Mouse (Mus musculus): Measurements from ENCODE around the gene Gm13276.
"Not testable (repeated sequence)": the region's sequence is repeated elsewhere in the genome, so short reads cannot be mapped to it uniquely, and the experiment has no call there.

Gene Gm13276

DNA sequence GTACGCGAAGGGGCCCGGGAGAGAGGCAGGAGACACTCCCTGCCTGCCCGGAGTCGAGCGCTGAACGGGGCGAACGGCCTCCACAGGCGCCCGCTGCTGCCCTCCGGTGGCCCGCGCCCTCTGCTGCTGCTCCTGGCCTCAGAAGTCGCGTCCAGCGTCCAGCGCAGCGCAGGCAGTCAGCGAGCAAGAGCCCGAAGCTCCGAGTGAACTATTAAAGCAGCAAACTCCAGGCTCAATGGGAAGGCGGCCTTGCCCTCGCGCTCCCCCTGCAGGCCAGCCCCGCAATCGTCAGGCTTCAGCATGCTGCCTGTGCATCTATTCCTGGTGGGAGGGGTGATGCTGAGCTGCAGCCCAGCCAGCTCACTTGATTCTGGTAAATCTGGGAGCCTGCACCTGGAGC is at the start of gene Gm13276:
Gene Gm13276, plus strand, starts transcription at position 301 of the 400 bp plus-strand sequence.
- DNase-seq (ENCODE audit: extremely low read depth, insufficient read length, low spot score), result not testable (repeated sequence)

DNA sequence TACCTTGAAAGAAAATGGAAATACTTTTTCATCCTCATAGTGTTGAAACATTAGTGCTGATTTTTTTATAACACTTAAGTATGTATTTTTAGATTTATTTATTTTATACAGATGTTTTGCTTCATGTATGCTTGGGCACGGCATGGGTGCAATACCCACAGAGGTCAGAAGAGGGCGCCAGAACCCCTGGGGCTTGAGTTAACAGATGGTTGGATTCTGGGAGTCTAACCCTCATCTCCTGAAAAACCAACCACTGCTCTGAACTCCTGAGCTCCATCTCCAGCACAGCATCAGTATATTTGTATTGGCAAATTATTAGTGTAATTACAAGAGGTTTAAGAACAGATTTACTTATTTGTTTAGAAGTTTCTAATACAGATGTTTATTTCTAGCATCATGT is 47.0 kb upstream of the Gm13276 start:
- DNase-seq (ENCODE audit: extremely low read depth, insufficient read length, low spot score), result peak; percentile 51

DNA sequence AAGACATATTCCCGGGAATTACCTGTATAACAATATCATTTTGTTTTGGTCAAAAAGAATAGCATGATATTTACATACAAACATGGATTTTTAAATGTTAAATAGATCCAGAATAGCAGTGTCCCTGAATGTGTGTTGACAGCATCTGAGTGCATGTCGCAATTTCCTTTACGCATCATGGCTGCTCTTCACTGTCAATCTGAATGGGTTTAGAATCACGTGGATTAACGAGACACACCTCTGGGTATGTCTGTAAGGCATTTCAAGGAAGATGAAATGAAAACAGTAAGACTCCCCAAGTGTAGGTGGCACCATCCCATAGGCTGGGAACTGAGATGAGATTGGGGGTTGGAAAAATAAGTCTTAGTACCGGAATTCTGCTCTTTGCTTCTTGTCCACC is 46.5 kb upstream of the Gm13276 start:
- no peak for DNase-seq (ENCODE audit: extremely low read depth, insufficient read length, low spot score)

GRCm38 (mm10) chr4:88741426-88741825 is 44.1 kb upstream of the Gm13276 start:
- DNase-seq (ENCODE audit: extremely low read depth, insufficient read length, low spot score), result no peak

- no peak for DNase-seq (ENCODE audit: extremely low read depth, insufficient read length, low spot score)
Measured at GRCm38 (mm10) chr4:88742771-88743371, 42.6 kb upstream of the Gm13276 start.

- no peak for DNase-seq (ENCODE audit: extremely low read depth, insufficient read length, low spot score)
Measured at GRCm38 (mm10) chr4:88744207-88744606, 41.3 kb upstream of the Gm13276 start.

GRCm38 (mm10) chr4:88749926-88750325 is 35.6 kb upstream of the Gm13276 start:
- DNase-seq (ENCODE audit: extremely low read depth, insufficient read length, low spot score), result no peak

DNA sequence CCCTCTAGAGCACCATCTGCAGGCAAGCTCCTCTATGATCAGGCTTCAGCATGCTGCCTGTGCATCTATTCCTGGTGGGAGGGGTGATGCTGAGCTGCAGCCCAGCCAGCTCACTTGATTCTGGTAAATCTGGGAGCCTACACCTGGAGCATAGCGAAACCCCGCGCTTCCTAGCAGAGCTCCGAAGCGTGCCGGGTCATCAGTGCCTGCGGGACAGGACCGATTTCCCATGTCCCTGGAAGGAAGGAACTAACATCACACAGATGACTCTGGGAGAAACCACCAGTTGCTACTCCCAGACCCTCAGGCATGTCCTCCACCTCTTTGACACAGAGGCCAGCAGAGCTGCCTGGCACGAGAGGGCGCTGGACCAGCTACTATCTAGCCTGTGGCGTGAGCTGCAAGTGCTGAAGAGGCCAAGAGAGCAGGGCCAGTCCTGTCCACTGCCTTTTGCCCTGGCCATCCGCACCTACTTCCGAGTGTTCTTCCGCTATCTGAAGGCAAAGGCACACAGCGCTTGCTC is 30.6 kb upstream of the Gm13276 start, which contains the start of gene Gm13271:
Gene Gm13271, plus strand, starts transcription at position 51 of the 523 bp plus-strand sequence.
- DNase-seq (ENCODE audit: extremely low read depth, insufficient read length, low spot score), result not testable (repeated sequence)

DNA sequence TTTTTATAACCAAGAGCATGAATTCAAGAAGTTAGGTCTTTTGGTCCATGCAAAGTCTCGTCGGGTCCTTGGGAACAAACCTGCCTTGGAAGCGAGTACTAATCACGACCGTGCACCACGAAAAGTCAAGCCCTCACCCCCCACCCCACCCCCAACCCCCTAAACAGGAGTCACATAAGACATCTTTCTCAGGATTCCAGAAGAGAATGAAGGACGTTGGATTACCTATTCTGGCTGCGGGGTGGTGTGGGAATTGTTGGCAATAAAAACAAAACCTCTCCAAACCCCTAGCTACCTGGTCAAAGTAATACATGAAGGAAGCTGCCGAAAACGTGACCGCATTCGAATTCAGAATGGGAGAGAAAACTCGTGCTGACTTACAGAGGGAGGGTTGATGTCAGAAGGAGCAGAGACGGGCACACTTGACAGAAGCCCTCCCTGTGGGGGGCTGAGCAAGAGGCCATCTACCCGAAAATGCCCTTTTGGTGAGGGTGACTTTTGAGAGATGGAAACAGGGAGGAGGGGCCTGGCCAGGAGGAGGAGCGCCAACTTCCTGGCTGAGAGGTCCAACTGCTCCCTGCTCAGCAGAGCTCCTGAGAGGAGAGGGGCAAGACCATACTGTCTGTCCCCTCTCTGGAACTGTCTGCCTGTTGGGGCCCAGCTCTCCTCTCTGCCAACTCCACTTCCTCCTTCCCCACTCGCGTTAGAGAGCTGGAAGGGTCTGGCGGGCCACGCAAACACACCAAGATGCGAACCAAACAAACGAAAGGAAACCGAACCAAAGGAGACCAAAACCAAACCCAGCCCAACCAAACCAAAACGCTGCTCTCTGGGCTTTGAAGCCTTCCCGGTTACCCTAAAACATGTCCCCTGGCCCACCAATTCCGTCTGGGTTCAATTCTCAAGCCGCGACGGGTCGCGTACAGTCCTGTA is 28.7 kb upstream of the Gm13276 start:
- peak; percentile 21 for DNase-seq (ENCODE audit: extremely low read depth, insufficient read length, low spot score)

GRCm38 (mm10) chr4:88757628-88758031 is 27.9 kb upstream of the Gm13276 start:
- not testable (repeated sequence) for DNase-seq (ENCODE audit: extremely low read depth, insufficient read length, low spot score)

DNA sequence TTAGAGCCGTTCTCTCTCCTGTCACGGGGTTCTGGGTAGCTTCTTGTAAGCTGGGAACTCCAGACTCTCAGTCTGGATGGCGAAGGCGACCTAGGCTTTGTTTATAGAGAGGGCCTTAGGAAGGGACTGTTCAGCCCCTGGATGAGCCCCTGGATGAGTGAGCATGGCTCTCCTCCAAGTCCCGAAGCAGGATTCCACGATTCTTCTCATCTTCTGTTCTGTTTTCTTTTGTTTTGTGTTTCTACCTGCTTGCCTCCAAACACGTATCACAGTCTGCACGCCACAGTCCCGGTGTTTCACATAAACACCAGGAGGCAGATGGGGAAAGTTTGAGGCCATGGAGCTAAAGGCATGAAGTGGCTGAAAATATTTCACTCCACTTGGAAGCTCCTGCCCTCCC is 26.8 kb upstream of the Gm13276 start:
- DNase-seq (ENCODE audit: extremely low read depth, insufficient read length, low spot score), result not testable (repeated sequence)

DNA sequence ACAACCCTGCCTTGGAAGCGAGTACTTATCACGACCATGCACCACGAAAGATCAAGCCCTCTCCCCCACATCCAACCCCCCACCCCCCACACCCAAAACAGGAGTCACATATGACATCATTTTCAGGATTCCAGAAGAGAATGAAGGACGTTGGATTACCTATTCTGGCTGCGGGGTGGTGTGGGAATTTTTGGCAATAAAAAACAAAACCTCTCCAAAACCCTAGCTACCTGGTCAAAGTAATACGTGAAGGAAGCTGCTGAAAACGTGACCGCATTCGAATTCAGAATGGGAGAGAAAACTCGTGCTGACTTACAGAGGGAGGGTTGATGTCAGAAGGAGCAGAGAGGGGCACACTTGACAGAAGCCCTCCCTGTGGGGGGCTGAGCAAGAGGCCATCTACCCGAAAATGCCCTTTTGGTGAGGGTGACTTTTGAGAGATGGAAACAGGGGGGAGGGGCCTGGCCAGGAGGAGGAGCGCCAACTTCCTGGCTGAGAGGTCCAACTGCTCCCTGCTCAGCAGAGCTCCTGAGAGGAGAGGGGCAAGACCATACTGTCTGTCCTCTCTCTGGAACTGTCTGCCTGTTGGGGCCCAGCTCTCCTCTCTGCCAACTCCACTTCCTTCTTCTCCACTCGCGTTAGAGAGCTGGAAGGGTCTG is 25.8 kb upstream of the Gm13276 start, which contains the start of gene Gm13283:
Gene Gm13283, plus strand, starts transcription at position 510 of the 659 bp plus-strand sequence.
- not testable (repeated sequence) for DNase-seq (ENCODE audit: extremely low read depth, insufficient read length, low spot score)

DNA sequence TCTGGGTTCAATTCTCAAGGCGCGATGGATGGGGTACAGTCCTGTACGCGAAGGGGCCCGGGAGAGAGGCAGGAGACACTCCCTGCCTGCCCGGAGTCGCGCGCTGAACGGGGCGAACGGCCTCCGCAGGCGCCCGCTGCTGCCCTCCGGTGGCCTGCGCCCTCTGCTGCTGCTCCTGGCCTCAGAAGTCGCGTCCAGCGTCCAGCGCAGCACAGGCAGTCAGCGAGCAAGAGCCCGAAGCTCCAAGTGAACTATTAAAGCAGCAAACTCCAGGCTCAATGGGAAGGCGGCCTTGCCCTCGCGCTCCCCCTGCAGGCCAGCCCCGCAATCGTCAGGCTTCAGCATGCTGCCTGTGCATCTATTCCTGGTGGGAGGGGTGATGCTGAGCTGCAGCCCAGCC is 25.1 kb upstream of the Gm13276 start:
- DNase-seq (ENCODE audit: extremely low read depth, insufficient read length, low spot score), result not testable (repeated sequence)

DNA sequence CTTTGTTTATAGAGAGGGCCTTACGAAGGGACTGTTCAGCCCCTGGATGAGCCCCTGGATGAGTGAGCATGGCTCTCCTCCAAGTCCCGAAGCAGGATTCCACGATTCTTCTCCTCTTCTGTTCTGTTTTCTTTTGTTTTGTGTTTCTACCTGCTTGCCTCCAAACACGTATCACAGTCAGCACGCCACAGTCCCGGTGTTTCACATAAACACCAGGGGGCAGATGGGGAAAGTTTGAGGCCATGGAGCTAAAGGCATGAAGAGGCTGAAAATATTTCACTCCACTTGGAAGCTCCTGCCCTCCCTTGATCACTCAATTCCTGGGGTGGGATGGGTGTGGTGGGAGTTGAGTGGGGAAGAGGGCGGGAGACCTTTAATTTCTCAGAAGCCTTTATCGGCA is 23.7 kb upstream of the Gm13276 start:
- not testable (repeated sequence) for DNase-seq (ENCODE audit: extremely low read depth, insufficient read length, low spot score)

GRCm38 (mm10) chr4:88762341-88762740 is 23.2 kb upstream of the Gm13276 start:
- DNase-seq (ENCODE audit: extremely low read depth, insufficient read length, low spot score), result not testable (repeated sequence)

- DNase-seq (ENCODE audit: extremely low read depth, insufficient read length, low spot score), result peak; percentile 83
Measured at GRCm38 (mm10) chr4:88763384-88764018, 22.0 kb upstream of the Gm13276 start.

DNA sequence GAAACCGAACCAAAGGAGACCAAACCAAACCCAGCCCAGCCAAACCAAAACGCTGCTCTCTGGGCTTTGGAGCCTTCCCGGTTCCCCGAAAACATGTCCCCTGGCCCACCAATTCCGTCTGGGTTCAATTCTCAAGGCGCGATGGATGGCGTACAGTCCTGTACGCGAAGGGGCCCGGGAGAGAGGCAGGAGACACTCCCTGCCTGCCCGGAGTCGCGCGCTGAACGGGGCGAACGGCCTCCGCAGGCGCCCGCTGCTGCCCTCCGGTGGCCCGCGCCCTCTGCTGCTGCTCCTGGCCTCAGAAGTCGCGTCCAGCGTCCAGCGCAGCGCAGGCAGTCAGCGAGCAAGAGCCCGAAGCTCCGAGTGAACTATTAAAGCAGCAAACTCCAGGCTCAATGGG is 12.0 kb upstream of the Gm13276 start, which contains the start of gene Gm13290:
Gene Gm13290, plus strand, starts transcription at position 301 of the 400 bp plus-strand sequence.
- not testable (repeated sequence) for DNase-seq (ENCODE audit: extremely low read depth, insufficient read length, low spot score)

DNA sequence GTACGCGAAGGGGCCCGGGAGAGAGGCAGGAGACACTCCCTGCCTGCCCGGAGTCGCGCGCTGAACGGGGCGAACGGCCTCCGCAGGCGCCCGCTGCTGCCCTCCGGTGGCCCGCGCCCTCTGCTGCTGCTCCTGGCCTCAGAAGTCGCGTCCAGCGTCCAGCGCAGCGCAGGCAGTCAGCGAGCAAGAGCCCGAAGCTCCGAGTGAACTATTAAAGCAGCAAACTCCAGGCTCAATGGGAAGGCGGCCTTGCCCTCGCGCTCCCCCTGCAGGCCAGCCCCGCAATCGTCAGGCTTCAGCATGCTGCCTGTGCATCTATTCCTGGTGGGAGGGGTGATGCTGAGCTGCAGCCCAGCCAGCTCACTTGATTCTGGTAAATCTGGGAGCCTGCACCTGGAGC is 8.9 kb upstream of the Gm13276 start, which contains the start of gene Gm13289:
Gene Gm13289, plus strand, starts transcription at position 301 of the 400 bp plus-strand sequence.
- not testable (repeated sequence) for DNase-seq (ENCODE audit: extremely low read depth, insufficient read length, low spot score)

GRCm38 (mm10) chr4:88779550-88779949 is 6.0 kb upstream of the Gm13276 start, which contains the start of gene Gm13272:
Gene Gm13272 (plus strand): TSS chr4:88779850.
- not testable (repeated sequence) for DNase-seq (ENCODE audit: extremely low read depth, insufficient read length, low spot score)

DNA sequence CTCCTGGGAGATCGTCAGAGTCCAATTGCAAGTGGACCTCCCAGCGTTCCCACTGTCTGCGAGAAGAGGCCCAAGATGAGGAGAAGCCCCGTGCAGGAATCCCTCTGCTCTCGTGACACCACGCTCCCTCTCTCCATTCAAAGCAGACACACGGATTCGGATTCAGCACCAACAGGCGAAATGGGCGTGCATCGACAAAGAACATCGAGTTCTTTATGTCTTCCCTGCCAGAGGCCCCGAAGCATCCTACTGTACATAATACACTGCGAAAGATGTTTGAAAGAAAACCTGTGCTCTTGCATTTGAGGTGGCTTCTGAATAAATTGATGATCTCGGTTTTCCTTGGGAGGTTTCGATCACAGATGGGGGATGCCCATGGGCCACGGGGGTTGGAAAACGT is 5.2 kb upstream of the Gm13276 start:
- not testable (repeated sequence) for DNase-seq (ENCODE audit: extremely low read depth, insufficient read length, low spot score)
